Mouse (Mus musculus): Measurements from ENCODE around the gene Palld. TPM values are rescaled to one million over a fixed set of nuclear protein-coding genes. Genes with fewer than 3 reads are reported as not detected.

The Palld gene
- total and polyA plus RNA-seq, 3 experiments = 0.33 TPM; not detected in 2

- H3K27me3 ChIP-seq (ENCODE audit: insufficient read depth, low read length) = peaks cover 3% of the 10 kb centered on the region; the same call in 1 of the 2 replicates
- no peaks in the 10 kb centered on the region for H3K4me1 ChIP-seq (ENCODE audit: insufficient read depth, low read depth, low read length)
- no peak for TF ChIP-seq TAL1 (conservative IDR thresholded peaks at IDR 0.05; ENCODE audit: low read depth, low read length)
- TF ChIP-seq CTCF (IDR thresholded peaks at IDR 0.05; ENCODE audit: low read depth, low read length) = no peak
- TF ChIP-seq GATA1 (IDR thresholded peaks at IDR 0.05; ENCODE audit: borderline replicate concordance, low read length) = no peak
- TF ChIP-seq POLR2AphosphoS5 (IDR thresholded peaks at IDR 0.05; ENCODE audit: insufficient replicate concordance, low read depth, low read length) = no peak
- no peak for TF ChIP-seq GATA2 (IDR thresholded peaks at IDR 0.05; ENCODE audit: borderline replicate concordance, low read depth, low read length)
- H3K36me3 ChIP-seq (replicated peaks) = no peaks in the 10 kb centered on the region
- no peak overlapping the region for H3K4me3 ChIP-seq (ENCODE audit: low read depth, low read length)
- DNase-seq (ENCODE audit: low spot score) (no peak), ATAC-seq (ENCODE audit: extremely low read depth, insufficient number of reproducible peaks, low FRiP score, poor library complexity, severe bottlenecking) (no peak)
- H3K9me3 ChIP-seq (replicated peaks) = no peaks in the 10 kb centered on the region
These were observed 209.6 kb downstream of the Palld start for GRCm38 (mm10) chr8:61692866-61693265.

GRCm38 (mm10) chr8:61692129-61692528, 210.4 kb downstream of the Palld start:
- TF ChIP-seq POLR2AphosphoS5 (IDR thresholded peaks at IDR 0.05; ENCODE audit: insufficient replicate concordance, low read depth, low read length) (no peak), GATA2 (IDR thresholded peaks at IDR 0.05; ENCODE audit: borderline replicate concordance, low read depth, low read length) (no peak), GATA1 (IDR thresholded peaks at IDR 0.05; ENCODE audit: borderline replicate concordance, low read length) (no peak), CTCF (IDR thresholded peaks at IDR 0.05; ENCODE audit: low read depth, low read length) (no peak), TAL1 (conservative IDR thresholded peaks at IDR 0.05; ENCODE audit: low read depth, low read length) (no peak)
- no peak overlapping the region for H3K4me3 ChIP-seq (ENCODE audit: low read depth, low read length)
- H3K4me1 ChIP-seq (ENCODE audit: insufficient read depth, low read depth, low read length) = no peaks in the 10 kb centered on the region
- H3K9me3 ChIP-seq (replicated peaks) = no peaks in the 10 kb centered on the region
- no peak for DNase-seq (ENCODE audit: low spot score)
- peaks cover 3% of the 10 kb centered on the region; the same call in 1 of the 2 replicates for H3K27me3 ChIP-seq (ENCODE audit: insufficient read depth, low read length)
- no peaks in the 10 kb centered on the region for H3K36me3 ChIP-seq (replicated peaks)
- no peak for ATAC-seq (ENCODE audit: extremely low read depth, insufficient number of reproducible peaks, low FRiP score, poor library complexity, severe bottlenecking)

- no peak for TF ChIP-seq CTCF (IDR thresholded peaks at IDR 0.05; ENCODE audit: low read depth, low read length)
- no peak for TF ChIP-seq GATA2 (IDR thresholded peaks at IDR 0.05; ENCODE audit: borderline replicate concordance, low read depth, low read length)
- no peak for TF ChIP-seq GATA1 (IDR thresholded peaks at IDR 0.05; ENCODE audit: borderline replicate concordance, low read length)
- no peak for TF ChIP-seq TAL1 (conservative IDR thresholded peaks at IDR 0.05; ENCODE audit: low read depth, low read length)
- Histone ChIP-seq H3K4me3 (ENCODE audit: low read depth, low read length) (no peak overlapping the region), H3K27me3 (ENCODE audit: insufficient read depth, low read length) (peaks cover 3% of the 10 kb centered on the region; the same call in 1 of the 2 replicates), H3K4me1 (ENCODE audit: insufficient read depth, low read depth, low read length) (no peaks in the 10 kb centered on the region), H3K9me3 (replicated peaks) (no peaks in the 10 kb centered on the region), H3K36me3 (replicated peaks) (no peaks in the 10 kb centered on the region)
- DNase-seq (ENCODE audit: low spot score) (no peak), ATAC-seq (ENCODE audit: extremely low read depth, insufficient number of reproducible peaks, low FRiP score, poor library complexity, severe bottlenecking) (no peak)
These were observed 211.1 kb downstream of the Palld start for GRCm38 (mm10) chr8:61691391-61691790.

GRCm38 (mm10) chr8:61687071-61687470, 215.4 kb downstream of the Palld start:
- no peak for DNase-seq (ENCODE audit: low spot score)
- no peak overlapping the region for H3K4me3 ChIP-seq (ENCODE audit: low read depth, low read length)
- no peaks in the 10 kb centered on the region for H3K9me3 ChIP-seq (replicated peaks)
- TF ChIP-seq TAL1 (conservative IDR thresholded peaks at IDR 0.05; ENCODE audit: low read depth, low read length) = no peak
- no peaks in the 10 kb centered on the region for H3K4me1 ChIP-seq (ENCODE audit: insufficient read depth, low read depth, low read length)
- H3K36me3 ChIP-seq (replicated peaks) = no peaks in the 10 kb centered on the region
- ATAC-seq (ENCODE audit: extremely low read depth, insufficient number of reproducible peaks, low FRiP score, poor library complexity, severe bottlenecking) = no peak
- no peaks in the 10 kb centered on the region for H3K27me3 ChIP-seq (ENCODE audit: insufficient read depth, low read length)

- DNase-seq (ENCODE audit: low spot score) (no peak), ATAC-seq (ENCODE audit: extremely low read depth, insufficient number of reproducible peaks, low FRiP score, poor library complexity, severe bottlenecking) (no peak; the same call in 1 of the 2 replicates)
- TF ChIP-seq POLR2AphosphoS5 (IDR thresholded peaks at IDR 0.05; ENCODE audit: insufficient replicate concordance, low read depth, low read length) = no peak
- no peak for TF ChIP-seq TAL1 (conservative IDR thresholded peaks at IDR 0.05; ENCODE audit: low read depth, low read length)
- Histone ChIP-seq H3K4me3 (ENCODE audit: low read depth, low read length) (no peak overlapping the region), H3K36me3 (replicated peaks) (no peaks in the 10 kb centered on the region), H3K27me3 (ENCODE audit: insufficient read depth, low read length) (no peaks in the 10 kb centered on the region), H3K9me3 (replicated peaks) (no peaks in the 10 kb centered on the region), H3K4me1 (ENCODE audit: insufficient read depth, low read depth, low read length) (no peaks in the 10 kb centered on the region)
These were observed 216.2 kb downstream of the Palld start for GRCm38 (mm10) chr8:61686340-61686739.

- ATAC-seq (ENCODE audit: extremely low read depth, insufficient number of reproducible peaks, low FRiP score, poor library complexity, severe bottlenecking) (no peak), DNase-seq (ENCODE audit: low spot score) (no peak)
- H3K4me1 ChIP-seq (ENCODE audit: insufficient read depth, low read depth, low read length) = no peaks in the 10 kb centered on the region
- no peak overlapping the region for H3K4me3 ChIP-seq (ENCODE audit: low read depth, low read length)
- no peaks in the 10 kb centered on the region for H3K9me3 ChIP-seq (replicated peaks)
- H3K27me3 ChIP-seq (ENCODE audit: insufficient read depth, low read length) = no peaks in the 10 kb centered on the region
- no peaks in the 10 kb centered on the region for H3K36me3 ChIP-seq (replicated peaks)
- no peak for TF ChIP-seq POLR2AphosphoS5 (IDR thresholded peaks at IDR 0.05; ENCODE audit: insufficient replicate concordance, low read depth, low read length)
- no peak for TF ChIP-seq CTCF (IDR thresholded peaks at IDR 0.05; ENCODE audit: low read depth, low read length)
- TF ChIP-seq TAL1 (conservative IDR thresholded peaks at IDR 0.05; ENCODE audit: low read depth, low read length) = no peak
- TF ChIP-seq GATA2 (IDR thresholded peaks at IDR 0.05; ENCODE audit: borderline replicate concordance, low read depth, low read length) = no peak
- no peak for TF ChIP-seq GATA1 (IDR thresholded peaks at IDR 0.05; ENCODE audit: borderline replicate concordance, low read length)
These were observed 217.2 kb downstream of the Palld start for GRCm38 (mm10) chr8:61685280-61685679.

- Histone ChIP-seq H3K27me3 (ENCODE audit: insufficient read depth, low read length) (no peaks in the 10 kb centered on the region), H3K4me1 (ENCODE audit: insufficient read depth, low read depth, low read length) (no peaks in the 10 kb centered on the region), H3K4me3 (ENCODE audit: low read depth, low read length) (no peak overlapping the region), H3K36me3 (replicated peaks) (no peaks in the 10 kb centered on the region), H3K9me3 (replicated peaks) (no peaks in the 10 kb centered on the region)
- DNase-seq (ENCODE audit: low spot score) (no peak), ATAC-seq (ENCODE audit: extremely low read depth, insufficient number of reproducible peaks, low FRiP score, poor library complexity, severe bottlenecking) (no peak)
- no peak for TF ChIP-seq GATA1 (IDR thresholded peaks at IDR 0.05; ENCODE audit: borderline replicate concordance, low read length)
- TF ChIP-seq POLR2AphosphoS5 (IDR thresholded peaks at IDR 0.05; ENCODE audit: insufficient replicate concordance, low read depth, low read length) = no peak
- no peak for TF ChIP-seq GATA2 (IDR thresholded peaks at IDR 0.05; ENCODE audit: borderline replicate concordance, low read depth, low read length)
- no peak for TF ChIP-seq CTCF (IDR thresholded peaks at IDR 0.05; ENCODE audit: low read depth, low read length)
- no peak for TF ChIP-seq TAL1 (conservative IDR thresholded peaks at IDR 0.05; ENCODE audit: low read depth, low read length)
These were observed 218.1 kb downstream of the Palld start for GRCm38 (mm10) chr8:61684280-61684939.
